Mouse (Mus musculus): ENCODE data around the gene Slc8a2. TPM values are rescaled to one million over a fixed set of nuclear protein-coding genes. Genes with fewer than 3 reads are reported as not detected.

Slc8a2 gene
- total RNA-seq, 2 experiments from 2014 or later: 1.3 to 1.4 TPM

DNA sequence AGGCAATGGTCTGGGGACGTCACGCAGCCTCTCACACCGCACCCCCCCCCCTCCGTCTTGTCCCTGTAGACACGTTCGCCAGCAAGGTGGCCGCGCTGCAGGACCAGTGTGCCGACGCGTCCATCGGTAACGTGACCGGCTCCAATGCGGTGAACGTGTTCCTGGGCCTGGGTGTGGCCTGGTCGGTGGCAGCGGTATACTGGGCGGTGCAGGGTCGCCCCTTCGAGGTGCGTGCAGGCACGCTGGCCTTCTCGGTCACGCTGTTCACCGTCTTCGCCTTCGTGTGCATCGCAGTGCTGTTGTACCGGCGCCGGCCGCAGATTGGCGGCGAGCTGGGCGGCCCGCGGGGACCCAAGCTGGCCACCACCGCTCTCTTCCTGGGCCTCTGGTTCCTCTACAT, 29.1 kb downstream of the Slc8a2 start:
- intact Hi-C loops (cut with DNase I): no loop called here
- no peak for DNase-seq

DNA sequence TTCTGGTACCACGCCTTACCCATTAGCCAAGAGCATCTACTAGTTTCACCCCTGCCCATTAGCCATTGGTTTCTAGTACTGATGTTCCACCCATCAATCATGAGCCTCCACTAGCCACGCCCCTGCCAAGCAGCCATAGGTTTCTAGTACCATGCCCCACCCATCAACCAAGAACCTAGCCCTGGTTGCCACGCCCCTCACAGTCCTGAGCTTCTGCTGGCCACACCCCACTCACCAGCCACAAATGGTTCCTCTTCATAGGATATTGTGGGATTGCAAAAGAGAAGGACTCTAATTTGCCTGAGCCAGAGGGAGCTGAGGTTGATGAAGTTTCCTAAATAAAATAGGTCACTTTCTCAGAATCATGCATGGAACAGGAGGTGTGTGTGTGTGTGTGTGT, 31.1 kb downstream of the Slc8a2 start:
- intact Hi-C loops (cut with DNase I): no loop called here
- no peak for DNase-seq

DNA sequence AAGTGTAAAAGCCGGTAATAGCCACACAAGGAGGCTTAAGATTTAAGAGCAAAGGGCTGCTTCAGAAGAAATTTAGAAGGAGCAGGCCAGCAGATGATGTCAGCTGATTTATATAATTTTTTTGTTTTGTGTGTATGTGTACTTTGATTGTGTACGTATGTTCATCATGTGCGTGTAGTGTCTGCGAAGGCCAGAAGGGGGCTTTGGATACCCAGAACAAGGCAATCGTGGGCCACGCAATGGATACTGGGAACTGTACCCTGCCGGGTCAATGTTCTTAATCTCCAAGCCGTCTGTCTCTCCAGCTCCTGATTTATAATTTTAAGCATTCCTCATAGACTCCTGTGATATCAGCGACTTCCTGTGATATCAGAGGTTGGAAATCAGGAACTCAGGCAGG, 31.7 kb downstream of the Slc8a2 start:
- no peak for DNase-seq
- intact Hi-C loops (cut with DNase I): no loop called here

DNA sequence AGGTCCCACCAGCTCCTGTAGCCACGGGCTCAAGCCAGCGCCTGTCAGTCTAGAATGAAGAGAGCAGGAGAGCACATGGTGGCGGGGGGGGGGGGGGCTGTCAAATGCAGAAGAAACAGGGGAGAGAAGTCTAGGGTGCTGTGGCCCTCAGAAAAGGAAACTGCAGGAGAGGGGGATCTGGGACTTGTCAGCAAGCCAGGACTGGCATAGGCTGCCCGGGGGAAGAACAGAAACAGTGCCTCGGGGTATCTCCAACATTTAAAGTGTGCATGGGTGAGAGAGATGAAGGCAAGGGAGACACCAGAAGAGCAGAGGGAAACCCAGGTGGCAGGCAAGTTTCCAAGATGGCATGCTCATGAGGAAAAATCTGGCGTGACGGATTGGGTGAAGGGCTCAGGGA, 32.4 kb downstream of the Slc8a2 start:
- no peak for DNase-seq
- intact Hi-C loops (cut with DNase I): no loop called here

DNA sequence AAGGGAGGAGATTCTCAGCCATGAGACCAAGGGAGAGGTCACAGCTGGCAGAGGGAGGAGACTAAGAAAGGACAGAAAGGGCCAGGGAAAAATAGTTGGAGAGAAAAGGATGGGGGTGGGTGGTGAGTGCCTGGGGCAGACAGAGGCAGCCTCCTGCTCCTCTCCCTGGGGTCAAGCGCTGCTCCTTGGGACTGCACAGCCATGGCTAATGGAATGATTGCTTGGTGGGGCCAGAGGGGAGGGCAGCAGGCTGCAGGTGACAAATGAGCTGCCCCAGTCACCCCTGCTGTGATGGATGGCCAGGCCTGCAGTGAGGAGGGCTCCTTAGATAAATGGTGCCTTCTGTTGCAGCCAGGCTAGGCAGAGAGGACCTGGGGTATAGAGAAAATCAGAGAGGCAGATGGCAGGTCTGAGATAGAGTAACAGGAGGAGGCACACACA, 42.5 kb downstream of the Slc8a2 start:
- DNase-seq: no peak

DNA sequence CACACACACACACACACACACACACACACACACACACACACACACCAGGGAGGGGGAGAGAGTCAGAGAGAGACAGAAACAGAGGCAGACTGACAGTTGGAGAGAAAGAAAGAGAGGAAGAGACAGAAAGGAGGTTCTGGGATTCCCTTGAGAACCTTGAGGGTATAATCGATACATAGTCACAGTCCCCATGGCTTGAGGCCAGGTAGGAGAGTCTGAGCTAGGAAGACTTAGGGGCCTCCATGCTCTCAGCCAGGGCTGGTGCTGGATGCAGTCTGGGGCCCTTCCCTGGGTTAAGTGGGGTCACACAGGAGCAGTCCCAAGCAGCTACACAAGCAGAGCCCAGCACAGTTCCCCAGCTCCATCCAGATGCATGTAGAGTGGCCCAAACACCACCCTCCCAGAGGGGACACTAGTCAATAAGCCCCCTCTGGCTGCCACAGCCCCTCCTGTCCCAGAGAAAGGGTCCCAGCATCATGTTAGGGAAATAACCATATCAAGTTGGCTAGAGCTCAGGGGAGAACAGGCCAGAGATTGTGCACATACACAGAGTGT, 43.0 kb downstream of the Slc8a2 start:
- no peak for DNase-seq
- intact Hi-C loops (cut with DNase I): no loop called here

More for the DNA sequence above, 42.5 kb downstream of the Slc8a2 start:
- intact Hi-C loops (cut with DNase I): no loop called here

DNA sequence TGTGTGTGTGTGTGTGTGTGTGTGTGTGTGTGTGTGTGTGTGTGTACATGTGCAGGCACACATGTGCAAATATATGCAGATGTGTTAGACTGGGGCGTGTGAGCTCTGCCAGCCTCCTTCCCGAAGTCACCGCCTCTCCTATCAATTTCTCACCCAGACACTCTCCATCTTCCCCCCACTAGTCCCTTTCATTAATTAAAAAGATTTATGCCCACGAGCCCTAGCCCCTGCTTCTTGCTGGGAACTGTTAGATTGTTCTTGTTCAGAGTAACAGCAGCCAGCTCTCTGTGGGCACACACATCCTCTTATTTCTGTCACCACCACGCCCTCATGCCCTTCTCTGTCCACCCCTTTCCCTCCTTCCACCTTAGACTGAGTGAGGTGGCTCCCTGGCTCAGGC, 43.5 kb downstream of the Slc8a2 start:
- DNase-seq: no peak

DNA sequence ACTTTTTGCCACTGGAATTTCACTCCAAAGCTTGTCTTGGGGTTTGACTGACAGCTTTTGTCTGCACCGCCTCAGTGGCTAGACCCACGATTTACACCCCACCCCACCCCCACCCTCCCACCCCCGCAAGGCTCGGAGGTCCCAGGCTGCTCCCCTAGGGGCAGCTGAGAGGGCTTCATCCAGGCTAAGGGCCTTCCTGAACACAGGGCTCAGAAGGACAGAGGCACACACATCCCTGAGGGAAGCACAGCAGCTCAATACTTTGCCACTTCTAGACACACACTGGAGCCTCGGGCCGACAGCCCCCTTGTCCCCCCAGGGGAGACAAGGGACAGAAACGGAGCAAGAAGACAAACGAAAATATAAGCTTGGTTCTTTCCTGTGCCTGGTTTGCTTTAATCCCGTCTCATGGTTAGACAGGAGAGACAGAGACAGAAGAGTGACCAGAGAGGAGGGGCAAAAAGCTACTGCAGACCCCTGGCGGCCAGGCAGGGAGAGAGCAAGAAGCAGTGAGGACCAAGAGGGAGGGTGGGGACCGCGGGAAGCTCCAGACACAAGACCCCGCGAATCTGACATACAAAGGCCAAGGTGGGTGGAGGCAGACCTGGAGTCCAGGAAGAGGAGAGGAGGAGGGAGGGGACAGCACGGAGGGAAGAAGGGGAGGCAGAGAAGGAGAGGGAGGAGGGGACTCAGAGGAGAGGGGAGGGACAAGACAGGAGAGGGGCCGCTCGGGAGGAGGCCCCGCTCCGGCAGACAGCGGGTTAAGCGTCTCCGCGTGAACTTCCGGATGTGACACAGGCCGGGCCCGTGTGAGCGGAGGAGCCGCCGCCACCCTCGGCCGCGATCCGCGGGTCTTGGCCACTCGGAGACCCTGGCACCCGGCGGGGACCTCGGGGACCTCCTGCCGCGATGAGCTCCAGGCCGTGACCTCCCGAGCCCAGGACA, 45.2 kb downstream of the Slc8a2 start, which contains the start of gene Meis3:
Meis3 (plus strand) TSS at position 494 of the 945 bp plus-strand sequence.
- intact Hi-C loops (cut with DNase I): no loop called here
- DNase-seq: peak; percentile 58 to 66

More for the DNA sequence above, 43.5 kb downstream of the Slc8a2 start:
- intact Hi-C loops (cut with DNase I): no loop called here

DNA sequence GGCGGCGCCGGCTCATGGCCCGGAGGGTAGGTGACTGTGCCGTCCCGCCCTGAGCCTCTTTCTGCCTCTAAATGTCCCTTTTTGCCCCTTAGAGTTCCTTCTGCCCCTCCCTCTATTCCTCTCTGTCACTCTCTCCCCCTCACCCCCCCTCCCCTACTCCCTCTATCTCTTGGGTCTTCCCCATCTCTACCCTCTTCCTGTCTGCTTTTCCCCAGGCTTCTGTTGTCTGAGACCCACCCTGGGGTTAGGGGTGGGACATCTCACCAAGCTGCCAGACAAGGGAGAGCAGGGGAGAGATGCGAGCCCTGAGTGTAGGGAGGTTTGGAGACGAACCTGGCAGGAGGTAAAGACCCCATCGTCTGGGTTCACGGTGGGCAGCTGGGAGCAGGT, 45.9 kb downstream of the Slc8a2 start:
- intact Hi-C loops (cut with DNase I): no loop called here
- DNase-seq: no peak

DNA sequence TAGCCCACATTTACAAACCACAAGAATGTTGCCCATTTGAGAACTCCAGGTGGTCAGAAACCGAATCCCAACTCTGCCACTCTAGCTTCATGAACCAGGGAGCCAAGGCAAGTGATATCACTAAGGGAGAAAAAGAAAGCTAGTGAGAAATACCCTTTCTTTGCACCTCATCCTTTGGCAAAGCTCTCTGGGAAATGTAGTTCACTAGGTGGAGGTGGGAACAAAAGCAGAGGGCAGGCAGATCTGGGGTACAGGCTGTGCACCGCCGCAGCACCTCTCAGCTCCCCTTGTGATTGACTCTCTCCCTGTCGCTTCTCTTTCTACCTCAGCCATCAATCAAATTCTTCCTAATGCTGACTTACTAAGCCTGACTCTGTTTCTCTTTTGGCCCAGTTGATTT, 48.5 kb downstream of the Slc8a2 start:
- intact Hi-C loops (cut with DNase I): no loop called here
- DNase-seq: no peak

DNA sequence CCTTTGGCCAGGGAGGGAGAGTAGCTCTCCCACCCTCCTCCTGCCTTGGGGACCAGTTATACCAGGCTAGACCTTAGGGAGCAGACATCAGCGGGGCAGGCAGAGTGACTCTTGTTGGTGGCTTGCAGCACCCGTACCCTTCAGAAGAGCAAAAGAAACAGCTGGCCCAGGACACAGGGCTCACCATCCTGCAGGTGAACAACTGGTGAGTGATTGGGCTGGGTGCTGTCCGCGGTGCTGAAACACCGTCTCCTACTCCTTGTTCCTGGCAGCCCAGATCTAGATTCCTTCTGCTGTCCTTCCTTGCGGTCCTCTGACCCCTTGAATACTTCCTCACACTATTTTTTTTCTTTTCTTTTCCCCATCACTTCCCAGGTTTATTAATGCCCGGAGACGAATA, 54.0 kb downstream of the Slc8a2 start:
- DNase-seq: peak; percentile 69 to 75
- intact Hi-C loops (cut with DNase I): no loop called here

DNA sequence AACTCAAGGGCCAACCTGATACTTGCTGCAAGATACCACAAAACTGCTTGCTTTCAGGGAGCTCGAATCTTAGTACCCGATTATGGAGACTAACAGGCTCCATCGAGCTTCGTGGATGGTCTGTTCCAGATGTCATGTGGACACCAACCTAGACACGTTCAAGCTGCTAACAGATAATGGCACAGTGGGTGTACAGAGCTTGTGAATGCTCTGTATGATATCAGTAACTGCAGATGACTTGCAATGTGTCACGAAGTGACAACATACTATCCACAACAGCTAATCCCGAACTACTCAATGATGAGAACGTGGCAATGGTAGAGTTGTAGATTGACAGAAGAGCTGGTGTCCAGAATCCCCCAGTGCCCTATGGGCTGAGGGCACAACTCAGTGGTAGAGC, 57.9 kb downstream of the Slc8a2 start:
- no peak for DNase-seq
- intact Hi-C loops (cut with DNase I): no loop called here

DNA sequence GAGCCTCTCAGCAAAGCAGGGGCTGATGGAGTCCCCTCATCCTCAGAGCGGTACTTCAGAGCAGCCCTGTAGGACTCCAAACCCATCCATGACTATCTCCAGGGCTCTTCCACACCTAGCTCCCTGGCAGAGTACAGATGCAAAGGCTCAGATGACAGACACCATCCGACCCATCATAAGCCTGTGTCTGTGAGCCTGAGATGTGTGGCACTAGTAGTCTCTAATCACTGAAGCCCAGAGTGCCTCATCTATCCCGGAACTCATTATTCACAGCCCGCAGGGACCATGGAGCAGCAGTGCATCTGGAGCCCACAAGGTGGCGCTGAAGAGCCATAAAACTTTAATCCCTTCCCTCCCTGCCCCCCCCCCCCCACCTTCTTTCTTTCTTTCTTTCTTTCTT, 62.7 kb downstream of the Slc8a2 start:
- intact Hi-C loops (cut with DNase I): loop anchor here (1.0 kb wide), 1 partner anchor 71 kb away; no protein-coding TSS in a partner anchor
- peak; percentile 76 to 89 for DNase-seq

DNA sequence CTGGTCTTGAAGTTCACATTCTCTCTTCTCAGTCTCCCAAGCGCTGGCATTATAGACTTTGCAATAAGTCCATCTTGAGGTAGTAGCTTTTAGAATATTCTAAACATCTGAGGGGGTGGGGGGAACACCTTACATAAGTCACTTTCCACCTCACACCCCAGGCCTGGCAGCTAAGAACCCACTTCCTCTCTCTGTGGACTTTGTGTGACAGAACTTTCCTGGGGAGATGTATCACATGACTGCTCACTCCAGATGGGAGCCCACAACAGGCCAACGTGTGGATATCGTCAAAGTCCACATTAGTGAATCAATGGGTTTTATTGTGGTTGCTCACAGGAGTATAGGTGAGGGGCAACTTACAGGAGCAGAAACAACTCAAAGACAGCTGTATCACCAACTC, 64.1 kb downstream of the Slc8a2 start:
- DNase-seq: no peak
- intact Hi-C loops (cut with DNase I): no loop called here

DNA sequence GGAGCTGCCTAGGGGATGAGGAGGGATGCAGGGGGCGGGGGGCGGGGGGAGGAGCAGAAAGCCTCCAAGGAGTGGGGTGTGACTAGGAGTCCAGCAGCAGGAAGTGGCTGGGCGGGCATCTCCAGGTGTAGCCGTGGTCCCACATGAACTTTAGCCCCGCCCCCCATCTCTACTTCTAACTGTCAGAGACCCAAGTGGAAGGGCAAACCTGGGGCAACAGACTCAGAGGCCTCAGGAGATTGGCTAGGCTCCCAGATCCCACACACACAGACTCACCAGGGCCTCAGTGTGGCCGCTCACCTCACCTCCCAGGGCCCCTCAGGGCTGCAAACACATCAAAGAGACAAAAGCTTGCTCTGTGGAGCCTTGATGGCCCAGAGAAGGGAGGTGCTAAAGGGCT, 67.0 kb downstream of the Slc8a2 start:
- intact Hi-C loops (cut with DNase I): no loop called here
- no peak for DNase-seq

DNA sequence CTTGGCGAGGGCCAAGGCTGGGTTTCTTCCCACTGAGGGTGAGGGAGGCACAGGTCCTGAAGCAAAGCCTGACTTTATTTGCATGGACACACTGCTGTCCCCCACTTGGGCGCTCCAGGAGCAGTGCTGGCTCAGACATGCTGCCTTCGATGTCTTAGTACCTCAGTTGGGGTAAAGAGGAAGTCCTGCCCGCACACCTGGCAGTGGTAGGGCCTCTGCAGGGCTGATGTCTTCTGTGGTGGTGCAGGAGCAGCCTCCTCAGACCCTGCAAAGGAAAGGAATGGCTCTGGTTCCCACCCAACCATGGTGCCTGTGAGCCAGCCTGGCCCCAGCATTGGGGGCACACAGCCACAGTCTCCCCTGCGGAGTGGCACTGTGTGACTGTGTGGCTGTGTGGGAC, 67.5 kb downstream of the Slc8a2 start:
- intact Hi-C loops (cut with DNase I): no loop called here
- DNase-seq: no peak

DNA sequence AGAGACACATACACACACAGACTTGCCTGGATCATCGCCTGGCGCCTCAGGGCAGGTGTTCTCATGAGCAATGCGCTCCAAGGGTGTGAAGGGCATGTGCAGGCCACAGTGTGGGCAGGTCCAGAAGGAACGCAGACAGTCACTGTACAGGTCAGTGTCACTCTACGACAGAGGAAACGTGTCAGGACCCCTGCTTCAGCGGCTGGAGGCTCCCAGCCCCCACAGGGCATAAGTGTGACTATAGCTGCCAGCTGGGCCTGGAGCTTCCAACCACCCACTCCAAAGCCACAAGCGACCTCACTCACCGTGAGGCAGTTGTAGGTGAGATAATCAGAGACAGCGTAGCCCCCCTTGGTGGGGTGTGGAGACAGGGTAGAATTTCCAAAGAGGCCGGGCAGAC, 68.9 kb downstream of the Slc8a2 start:
- intact Hi-C loops (cut with DNase I): no loop called here
- no peak for DNase-seq

DNA sequence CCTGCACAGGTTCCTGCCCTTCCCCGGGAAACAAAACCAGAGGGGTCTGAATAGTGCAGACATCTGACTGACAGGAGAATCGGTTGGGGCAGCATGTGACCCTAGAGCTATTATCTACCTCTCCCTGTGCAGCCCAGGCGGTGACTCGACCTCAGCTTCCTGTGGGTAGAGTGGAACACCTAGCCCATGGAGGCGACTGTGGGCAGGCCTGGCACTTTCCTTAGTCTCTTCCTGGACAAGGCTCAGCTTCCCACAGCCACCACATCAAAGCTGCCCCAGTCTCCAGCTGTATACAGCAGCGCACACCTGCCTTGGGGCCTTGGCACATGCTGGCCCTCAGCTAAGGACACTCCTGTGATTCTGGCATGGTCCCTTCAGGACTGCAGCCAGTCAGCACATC, 71.5 kb downstream of the Slc8a2 start:
- DNase-seq: no peak
- intact Hi-C loops (cut with DNase I): no loop called here

DNA sequence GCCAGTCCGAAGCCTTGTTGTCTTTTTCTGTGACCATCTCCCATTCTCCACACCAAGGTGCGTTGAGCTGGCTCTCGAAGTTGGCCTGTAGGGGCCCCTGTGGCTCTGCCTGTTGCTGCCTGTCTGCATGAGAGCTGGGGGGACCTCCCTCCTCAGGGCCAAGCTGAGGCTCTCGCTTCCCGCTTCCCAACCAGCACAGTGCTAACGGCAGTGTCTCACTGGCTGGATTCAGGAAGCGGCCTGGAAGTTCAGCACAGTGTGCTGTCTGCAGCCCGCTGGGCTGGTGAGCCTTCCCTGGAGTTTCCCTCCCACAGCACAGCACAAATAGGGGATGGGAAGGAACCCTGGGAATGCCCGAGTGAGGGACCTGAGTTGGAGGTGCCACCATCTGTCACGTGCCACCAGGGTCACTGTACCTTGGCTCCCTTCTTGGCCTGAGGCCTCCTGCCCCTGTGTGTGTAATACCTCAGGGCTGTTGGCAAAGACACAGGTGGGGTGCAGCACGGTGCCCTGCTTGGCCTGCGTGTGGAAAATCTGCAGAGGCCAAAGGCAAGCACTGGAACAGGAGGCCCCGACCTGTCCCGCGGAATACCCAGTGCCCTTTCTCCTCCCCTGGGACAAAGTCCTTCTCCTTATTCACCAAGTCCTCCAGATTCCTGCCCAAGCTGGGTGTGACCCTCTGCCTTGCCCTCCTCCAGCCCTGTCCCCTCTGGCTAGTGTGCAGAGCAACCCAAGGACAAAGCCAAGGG, 73.3 kb downstream of the Slc8a2 start:
- intact Hi-C loops (cut with DNase I): no loop called here
- no peak for DNase-seq

DNA sequence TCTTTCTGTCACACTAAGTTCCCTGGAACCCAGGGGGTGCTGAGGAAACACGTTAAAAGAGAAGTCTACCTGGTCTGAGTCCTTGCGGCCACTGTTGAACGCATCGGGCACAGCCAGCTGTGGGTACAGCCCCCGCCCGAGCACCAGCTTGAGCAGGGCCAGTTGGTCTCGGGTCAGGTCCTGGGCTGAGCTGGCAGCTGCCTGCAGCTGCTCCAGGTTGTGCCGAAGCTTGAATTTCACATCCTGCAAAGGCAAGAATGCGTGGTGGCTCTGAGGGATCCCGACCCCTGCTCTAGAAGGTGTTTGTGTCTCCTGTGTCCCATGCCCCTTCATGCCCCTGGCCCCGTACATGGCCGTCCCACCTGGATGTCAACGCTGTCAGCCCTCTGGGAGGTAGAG, 73.9 kb downstream of the Slc8a2 start:
- DNase-seq: no peak
- intact Hi-C loops (cut with DNase I): no loop called here

DNA sequence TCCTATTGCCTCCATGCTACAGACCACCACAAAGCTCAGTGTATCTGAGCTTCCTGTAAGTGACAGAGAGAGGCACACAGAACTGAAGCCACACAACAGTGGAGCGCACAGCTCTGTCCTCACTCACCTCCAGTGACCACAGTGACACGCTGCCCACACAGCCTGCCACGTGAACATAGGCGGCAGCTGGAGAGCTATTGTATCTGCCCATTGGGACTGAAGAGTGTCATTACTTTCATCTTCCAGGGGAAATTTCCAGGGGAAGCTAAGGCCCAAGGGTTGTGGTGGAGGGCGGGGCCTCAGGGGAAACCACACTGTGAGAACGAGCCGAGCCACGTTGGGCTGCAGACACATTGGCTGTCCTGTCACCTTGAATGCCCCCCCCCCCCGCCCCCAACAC, 75.2 kb downstream of the Slc8a2 start:
- DNase-seq: no peak
- intact Hi-C loops (cut with DNase I): no loop called here
